Mouse (Mus musculus): ENCODE measurements around the gene Mmachc.
A peak's percentile ranks its signal among the peaks of the same experiment; 100 is the strongest.

The Mmachc gene

GRCm38 (mm10) chr4:116708201-116708764 lies at the start of gene Mmachc, which contains the start of gene Ccdc163:
TSS of gene Mmachc (minus strand) at chr4:116708406.
TSS of gene Ccdc163 (plus strand) at chr4:116708509.
- DNase-seq = peak; percentile 73 to 79

- DNase-seq = no peak
These were observed 41.5 kb upstream of the Mmachc start for GRCm38 (mm10) chr4:116749750-116750149.

- no peak for DNase-seq
These were observed 31.0 kb upstream of the Mmachc start for GRCm38 (mm10) chr4:116738972-116739751.

- DNase-seq = no peak
These were observed 26.8 kb upstream of the Mmachc start for GRCm38 (mm10) chr4:116734996-116735395.

GRCm38 (mm10) chr4:116732355-116732754 lies 24.1 kb upstream of the Mmachc start:
- DNase-seq = no peak

GRCm38 (mm10) chr4:116731077-116731476 lies 22.9 kb upstream of the Mmachc start:
- DNase-seq = no peak

- DNase-seq = no peak
These were observed 21.3 kb upstream of the Mmachc start for GRCm38 (mm10) chr4:116729532-116729931.

- no peak for DNase-seq
These were observed 19.2 kb upstream of the Mmachc start for GRCm38 (mm10) chr4:116727401-116727800.

- no peak for DNase-seq
These were observed 17.2 kb upstream of the Mmachc start for GRCm38 (mm10) chr4:116725444-116725843.

- no peak for DNase-seq
These were observed 14.0 kb upstream of the Mmachc start for GRCm38 (mm10) chr4:116722230-116722629.

- no peak for DNase-seq
These were observed 13.0 kb upstream of the Mmachc start for GRCm38 (mm10) chr4:116721098-116721628.

- DNase-seq = peak; percentile 74 to 85
These were observed 12.3 kb upstream of the Mmachc start, which contains the start of gene Tesk2 for GRCm38 (mm10) chr4:116720343-116721097. TSS of gene Tesk2 (plus strand) at chr4:116720948.

GRCm38 (mm10) chr4:116719396-116719795 lies 11.2 kb upstream of the Mmachc start:
- DNase-seq = peak in 1 of 2 experiments; percentile 56

GRCm38 (mm10) chr4:116712536-116712935 lies 4.3 kb upstream of the Mmachc start:
- DNase-seq = no peak

- no peak for DNase-seq
These were observed 1.9 kb upstream of the Mmachc start for GRCm38 (mm10) chr4:116710154-116710553.

GRCm38 (mm10) chr4:116708791-116709390 lies 685 bp upstream of the Mmachc start:
- no peak for DNase-seq

GRCm38 (mm10) chr4:116707666-116708065 lies 540 bp downstream of the Mmachc start:
- DNase-seq = no peak

- DNase-seq = peak; percentile 53 to 84
These were observed 4.4 kb downstream of the Mmachc start for GRCm38 (mm10) chr4:116703804-116704203.

GRCm38 (mm10) chr4:116700964-116701363 lies 7.2 kb downstream of the Mmachc start:
- DNase-seq = no peak

- DNase-seq = no peak
These were observed 9.4 kb downstream of the Mmachc start for GRCm38 (mm10) chr4:116698693-116699342.

- DNase-seq = no peak
These were observed 14.4 kb downstream of the Mmachc start for GRCm38 (mm10) chr4:116693785-116694184.

- no peak for DNase-seq
These were observed 16.1 kb downstream of the Mmachc start for GRCm38 (mm10) chr4:116692146-116692545.
